Mouse (Mus musculus): ENCODE results near the gene Gstt2. TPM values are rescaled to one million over a fixed set of nuclear protein-coding genes. Genes with fewer than 3 reads are reported as not detected.
A peak's percentile ranks its signal among the peaks of the same experiment; 100 is the strongest.

Gene Gstt2
- total and polyA plus RNA-seq, 2 experiments = 308 to 830 TPM

DNA sequence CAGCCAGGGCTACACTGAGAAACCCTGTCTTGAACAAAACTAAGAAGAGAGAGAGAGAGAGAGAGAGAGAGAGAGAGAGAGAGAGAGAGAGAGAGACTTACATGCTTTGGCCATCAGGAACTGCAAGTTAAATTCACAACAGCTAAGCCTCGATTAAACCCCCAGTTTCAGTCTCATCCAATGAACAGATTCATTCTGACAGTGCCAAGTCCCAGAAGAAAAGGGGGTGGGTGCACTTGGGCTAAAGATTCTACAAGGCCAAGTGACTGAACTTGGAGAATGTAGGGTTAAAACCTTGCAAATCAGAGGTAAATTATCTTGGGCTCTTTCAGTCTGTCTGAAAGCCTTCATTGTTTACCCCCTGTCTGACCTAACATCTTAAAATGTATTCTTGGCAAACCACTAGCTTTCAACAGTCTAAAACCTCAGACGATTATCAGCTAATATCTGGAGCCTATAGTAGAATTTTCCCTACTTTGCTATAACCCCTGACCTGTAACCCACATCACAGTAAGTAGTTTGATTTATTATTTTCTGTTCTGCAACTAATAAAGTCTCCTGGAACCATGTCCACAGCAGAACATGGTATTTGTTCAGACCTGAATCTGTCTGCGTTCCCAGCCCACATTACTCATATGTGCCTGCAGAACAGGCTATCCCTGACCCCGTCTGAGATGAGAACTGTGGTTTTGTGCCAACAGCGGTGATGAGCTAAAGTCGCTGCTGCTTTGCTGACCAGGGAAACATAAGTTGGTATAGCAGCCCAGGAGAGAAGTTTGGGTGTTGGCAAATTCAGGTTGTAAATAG is 43.8 kb upstream of the Gstt2 start:
- Histone ChIP-seq H3K4me3 (ENCODE audit: insufficient read depth, low read depth, low read length) (no peak overlapping the region), H3K27ac (replicated peaks; ENCODE audit: insufficient read depth, low read depth, low read length) (peak overlapping the region; percentile 85), H3K9ac (ENCODE audit: low read depth, low read length) (peak overlapping the region; percentile 46; the same call in 1 of the 2 replicates), H3K79me2 (ENCODE audit: control insufficient read depth, insufficient read depth, low read length) (no peaks in the 10 kb centered on the region), H3K36me3 (ENCODE audit: control insufficient read depth, insufficient read depth, low read length) (no peaks in the 10 kb centered on the region), H3K4me1 (ENCODE audit: control insufficient read depth, insufficient read depth, low read length) (peaks cover 6% of the 10 kb centered on the region; the same call in 1 of the 2 replicates), H3K27me3 (ENCODE audit: control insufficient read depth, insufficient read depth, low read length) (no peaks in the 10 kb centered on the region)
- WGBS = 27% methylated on average over 6 of the region's 6 CpGs
- no peak for TF ChIP-seq POLR2A (IDR thresholded peaks at IDR 0.05; ENCODE audit: extremely low read depth, insufficient read depth, low read length)
- DNase-seq (ENCODE audit: extremely low read depth, low read depth, low spot score) = no peak

DNA sequence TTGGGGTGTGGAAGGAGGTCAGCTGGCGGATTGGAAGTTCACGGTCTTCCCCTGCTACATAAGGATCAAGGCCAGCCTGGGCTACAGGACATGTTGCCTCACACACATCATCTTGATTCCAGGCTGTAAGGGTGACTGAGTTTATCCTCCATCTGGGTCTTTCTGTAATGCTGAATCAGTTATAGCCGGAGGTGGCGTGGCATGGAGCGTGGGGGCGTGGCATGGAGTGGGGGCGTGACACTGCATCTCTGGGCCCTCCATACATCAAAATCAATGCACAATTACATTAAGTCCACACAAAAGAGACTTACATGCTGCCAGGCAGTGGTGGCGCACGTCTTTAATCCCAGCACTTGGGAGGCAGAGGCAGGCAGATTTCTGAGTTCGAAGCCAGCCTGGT is 43.1 kb upstream of the Gstt2 start:
- Histone ChIP-seq H3K36me3 (ENCODE audit: control insufficient read depth, insufficient read depth, low read length) (no peaks in the 10 kb centered on the region), H3K9ac (ENCODE audit: low read depth, low read length) (no peak overlapping the region), H3K79me2 (ENCODE audit: control insufficient read depth, insufficient read depth, low read length) (no peaks in the 10 kb centered on the region), H3K27me3 (ENCODE audit: control insufficient read depth, insufficient read depth, low read length) (no peaks in the 10 kb centered on the region), H3K4me3 (ENCODE audit: insufficient read depth, low read depth, low read length) (no peak overlapping the region), H3K4me1 (ENCODE audit: control insufficient read depth, insufficient read depth, low read length) (peaks cover 6% of the 10 kb centered on the region; the same call in 1 of the 2 replicates), H3K27ac (replicated peaks; ENCODE audit: insufficient read depth, low read depth, low read length) (no peak overlapping the region)
- 95% methylated on average over 10 of the region's 10 CpGs for WGBS
- TF ChIP-seq POLR2A (IDR thresholded peaks at IDR 0.05; ENCODE audit: extremely low read depth, insufficient read depth, low read length) (no peak), CTCF (IDR thresholded peaks at IDR 0.05; ENCODE audit: low read depth, low read length) (no peak)
- DNase-seq (ENCODE audit: extremely low read depth, low read depth, low spot score) = no peak

DNA sequence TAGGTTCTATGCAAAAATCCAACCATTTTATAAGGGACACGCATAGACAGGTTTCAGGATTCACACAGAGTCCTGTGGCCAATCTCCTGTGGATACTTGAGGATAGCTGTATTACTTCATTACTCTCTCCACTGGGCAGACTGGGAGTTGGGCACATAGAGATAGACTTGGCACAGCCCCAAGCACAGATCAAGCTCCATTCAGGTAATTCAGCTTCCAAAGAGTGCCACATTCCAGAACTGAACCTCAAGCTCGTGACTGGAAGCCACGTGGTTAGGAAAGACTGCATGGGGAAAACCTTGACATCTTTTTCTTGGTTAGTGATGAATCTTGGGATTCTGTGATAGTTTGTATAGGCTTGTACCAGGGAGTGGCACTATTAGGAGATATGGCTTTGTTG is 41.6 kb upstream of the Gstt2 start:
- Histone ChIP-seq H3K36me3 (ENCODE audit: control insufficient read depth, insufficient read depth, low read length) (no peaks in the 10 kb centered on the region), H3K4me3 (ENCODE audit: insufficient read depth, low read depth, low read length) (no peak overlapping the region), H3K79me2 (ENCODE audit: control insufficient read depth, insufficient read depth, low read length) (no peaks in the 10 kb centered on the region), H3K27me3 (ENCODE audit: control insufficient read depth, insufficient read depth, low read length) (no peaks in the 10 kb centered on the region), H3K4me1 (ENCODE audit: control insufficient read depth, insufficient read depth, low read length) (peaks cover 6% of the 10 kb centered on the region; the same call in 1 of the 2 replicates), H3K9ac (ENCODE audit: low read depth, low read length) (no peak overlapping the region), H3K27ac (replicated peaks; ENCODE audit: insufficient read depth, low read depth, low read length) (no peak overlapping the region)
- WGBS = 60% methylated on average over 3 of the region's 3 CpGs
- peak; percentile 53 for DNase-seq (ENCODE audit: extremely low read depth, low read depth, low spot score)
- no peak for TF ChIP-seq POLR2A (IDR thresholded peaks at IDR 0.05; ENCODE audit: extremely low read depth, insufficient read depth, low read length)
- TF ChIP-seq CTCF (IDR thresholded peaks at IDR 0.05; ENCODE audit: low read depth, low read length) = no peak

- H3K4me1 ChIP-seq (ENCODE audit: control insufficient read depth, insufficient read depth, low read length) = peaks cover 3% of the 10 kb centered on the region; the same call in 1 of the 2 replicates
- DNase-seq (ENCODE audit: extremely low read depth, low read depth, low spot score) = no peak
These were observed 36.4 kb upstream of the Gstt2 start for GRCm38 (mm10) chr10:75873543-75874170.

DNA sequence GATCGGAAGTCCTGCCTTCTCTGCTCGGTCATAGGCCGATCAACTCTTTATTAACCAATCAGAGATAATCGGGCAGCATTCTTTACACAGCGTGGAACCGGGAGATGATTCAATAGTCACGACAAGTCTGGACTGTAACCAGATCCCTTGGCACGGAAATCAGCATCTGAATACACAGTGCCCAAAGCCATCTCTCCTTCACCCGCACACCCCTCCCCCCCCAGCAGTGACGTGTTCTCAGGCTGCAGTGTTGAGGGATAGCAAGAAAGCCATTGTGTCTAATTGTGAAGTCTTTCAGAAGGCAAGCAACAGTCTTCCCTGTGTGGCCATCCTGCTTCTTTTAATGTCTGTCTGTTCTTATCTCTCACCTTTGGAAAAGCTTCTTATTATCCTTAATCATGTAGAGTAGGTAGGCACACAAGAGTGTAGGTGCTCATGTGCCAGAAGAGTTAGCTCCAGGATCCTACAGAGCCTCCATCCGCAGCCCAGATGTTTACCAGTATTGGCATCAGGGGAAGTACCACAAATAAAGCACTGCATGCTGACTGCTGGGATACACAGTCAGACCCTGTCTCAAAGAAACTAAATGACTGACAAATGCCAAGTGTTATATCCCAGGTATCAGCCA is 35.8 kb upstream of the Gstt2 start:
- H3K9ac ChIP-seq (ENCODE audit: low read depth, low read length) = no peak overlapping the region
- WGBS = 5% methylated on average over 11 of the region's 11 CpGs
- H3K4me3 ChIP-seq (ENCODE audit: insufficient read depth, low read depth, low read length) = no peak overlapping the region; the same call in 1 of the 2 replicates
- H3K4me1 ChIP-seq (ENCODE audit: control insufficient read depth, insufficient read depth, low read length) = peaks cover 3% of the 10 kb centered on the region; the same call in 1 of the 2 replicates
- no peaks in the 10 kb centered on the region for H3K79me2 ChIP-seq (ENCODE audit: control insufficient read depth, insufficient read depth, low read length)
- peak overlapping the region; percentile 49 for H3K27ac ChIP-seq (replicated peaks; ENCODE audit: insufficient read depth, low read depth, low read length)
- H3K36me3 ChIP-seq (ENCODE audit: control insufficient read depth, insufficient read depth, low read length) = no peaks in the 10 kb centered on the region
- TF ChIP-seq POLR2A (IDR thresholded peaks at IDR 0.05; ENCODE audit: extremely low read depth, insufficient read depth, low read length) (no peak), CTCF (IDR thresholded peaks at IDR 0.05; ENCODE audit: low read depth, low read length) (no peak)
- peak; percentile 91 for DNase-seq (ENCODE audit: extremely low read depth, low read depth, low spot score)
- no peaks in the 10 kb centered on the region for H3K27me3 ChIP-seq (ENCODE audit: control insufficient read depth, insufficient read depth, low read length)

More at GRCm38 (mm10) chr10:75873543-75874170, 36.4 kb upstream of the Gstt2 start:
- Histone ChIP-seq H3K27me3 (ENCODE audit: control insufficient read depth, insufficient read depth, low read length) (no peaks in the 10 kb centered on the region), H3K4me3 (ENCODE audit: insufficient read depth, low read depth, low read length) (no peak overlapping the region), H3K9ac (ENCODE audit: low read depth, low read length) (no peak overlapping the region), H3K36me3 (ENCODE audit: control insufficient read depth, insufficient read depth, low read length) (no peaks in the 10 kb centered on the region), H3K79me2 (ENCODE audit: control insufficient read depth, insufficient read depth, low read length) (no peaks in the 10 kb centered on the region), H3K27ac (replicated peaks; ENCODE audit: insufficient read depth, low read depth, low read length) (no peak overlapping the region)
- whole genome bisulfite sequencing = 49% methylated on average over 10 of the region's 10 CpGs
- no peak for TF ChIP-seq POLR2A (IDR thresholded peaks at IDR 0.05; ENCODE audit: extremely low read depth, insufficient read depth, low read length)
- no peak for TF ChIP-seq CTCF (IDR thresholded peaks at IDR 0.05; ENCODE audit: low read depth, low read length)
